Mouse (Mus musculus): ENCODE results near the gene Poldip2. TPM values are rescaled to one million over a fixed set of nuclear protein-coding genes. Genes with fewer than 3 reads are reported as not detected.
"Not testable (repeated sequence)": the region's sequence is repeated elsewhere in the genome, so short reads cannot be mapped to it uniquely, and the experiment has no call there.

The Poldip2 gene
- total RNA-seq, 1 experiment from 2014 or later = 27.4 TPM

GRCm38 (mm10) chr11:78499004-78499403 is 13.0 kb upstream of the Poldip2 start, which contains the start of gene Vtn:
Gene Vtn (plus strand): TSS chr11:78499091.
- no peak for ATAC-seq (replicated peaks; ENCODE audit: insufficient number of reproducible peaks, low FRiP score, low TSS enrichment, poor library complexity, severe bottlenecking)

GRCm38 (mm10) chr11:78499543-78499942 is 12.4 kb upstream of the Poldip2 start:
- ATAC-seq (replicated peaks; ENCODE audit: insufficient number of reproducible peaks, low FRiP score, low TSS enrichment, poor library complexity, severe bottlenecking) = no peak

GRCm38 (mm10) chr11:78500623-78501202 is 11.3 kb upstream of the Poldip2 start:
- ATAC-seq (replicated peaks; ENCODE audit: insufficient number of reproducible peaks, low FRiP score, low TSS enrichment, poor library complexity, severe bottlenecking) = no peak

- no peak for ATAC-seq (replicated peaks; ENCODE audit: insufficient number of reproducible peaks, low FRiP score, low TSS enrichment, poor library complexity, severe bottlenecking)
Measured at GRCm38 (mm10) chr11:78501529-78501928, 10.5 kb upstream of the Poldip2 start.

- ATAC-seq (replicated peaks; ENCODE audit: insufficient number of reproducible peaks, low FRiP score, low TSS enrichment, poor library complexity, severe bottlenecking) = no peak
Measured at GRCm38 (mm10) chr11:78502909-78503650, 8.9 kb upstream of the Poldip2 start, which contains the start of gene Sebox. Gene Sebox (plus strand): TSS chr11:78503447.

- no peak for ATAC-seq (replicated peaks; ENCODE audit: insufficient number of reproducible peaks, low FRiP score, low TSS enrichment, poor library complexity, severe bottlenecking)
Measured at GRCm38 (mm10) chr11:78505430-78505829, 6.6 kb upstream of the Poldip2 start.

- ATAC-seq (replicated peaks; ENCODE audit: insufficient number of reproducible peaks, low FRiP score, low TSS enrichment, poor library complexity, severe bottlenecking) = no peak
Measured at GRCm38 (mm10) chr11:78509148-78509547, 2.8 kb upstream of the Poldip2 start.

GRCm38 (mm10) chr11:78513106-78513790 is 1.3 kb downstream of the Poldip2 start:
- no peak for ATAC-seq (replicated peaks; ENCODE audit: insufficient number of reproducible peaks, low FRiP score, low TSS enrichment, poor library complexity, severe bottlenecking)

GRCm38 (mm10) chr11:78515549-78516325 is 3.7 kb downstream of the Poldip2 start:
- ATAC-seq (replicated peaks; ENCODE audit: insufficient number of reproducible peaks, low FRiP score, low TSS enrichment, poor library complexity, severe bottlenecking) = no peak

- no peak for ATAC-seq (replicated peaks; ENCODE audit: insufficient number of reproducible peaks, low FRiP score, low TSS enrichment, poor library complexity, severe bottlenecking)
Measured at GRCm38 (mm10) chr11:78518931-78519330, 6.9 kb downstream of the Poldip2 start.

GRCm38 (mm10) chr11:78521880-78522279 is 9.9 kb downstream of the Poldip2 start:
- no peak for ATAC-seq (replicated peaks; ENCODE audit: insufficient number of reproducible peaks, low FRiP score, low TSS enrichment, poor library complexity, severe bottlenecking)

- no peak for ATAC-seq (replicated peaks; ENCODE audit: insufficient number of reproducible peaks, low FRiP score, low TSS enrichment, poor library complexity, severe bottlenecking)
Measured at GRCm38 (mm10) chr11:78522481-78522997, 10.5 kb downstream of the Poldip2 start.

GRCm38 (mm10) chr11:78523241-78523955 is 11.4 kb downstream of the Poldip2 start:
- no peak for ATAC-seq (replicated peaks; ENCODE audit: insufficient number of reproducible peaks, low FRiP score, low TSS enrichment, poor library complexity, severe bottlenecking)

GRCm38 (mm10) chr11:78524838-78525237 is 12.8 kb downstream of the Poldip2 start:
- ATAC-seq (replicated peaks; ENCODE audit: insufficient number of reproducible peaks, low FRiP score, low TSS enrichment, poor library complexity, severe bottlenecking) = no peak

- no peak for ATAC-seq (replicated peaks; ENCODE audit: insufficient number of reproducible peaks, low FRiP score, low TSS enrichment, poor library complexity, severe bottlenecking)
Measured at GRCm38 (mm10) chr11:78528714-78529113, 16.7 kb downstream of the Poldip2 start.

GRCm38 (mm10) chr11:78530001-78530400 is 18.0 kb downstream of the Poldip2 start:
- no peak for ATAC-seq (replicated peaks; ENCODE audit: insufficient number of reproducible peaks, low FRiP score, low TSS enrichment, poor library complexity, severe bottlenecking)

GRCm38 (mm10) chr11:78531046-78531445 is 19.1 kb downstream of the Poldip2 start:
- no peak for ATAC-seq (replicated peaks; ENCODE audit: insufficient number of reproducible peaks, low FRiP score, low TSS enrichment, poor library complexity, severe bottlenecking)

GRCm38 (mm10) chr11:78531515-78531914 is 19.5 kb downstream of the Poldip2 start:
- ATAC-seq (replicated peaks; ENCODE audit: insufficient number of reproducible peaks, low FRiP score, low TSS enrichment, poor library complexity, severe bottlenecking) = not testable (repeated sequence)
